In genomic region chr8:39695331-39695730, GRCm38 (mm10) we compare ENCODE assay signal across 8 mouse cellular contexts.
DNase-seq lines count a peak whose midpoint lies in the region; ATAC-seq lines count a peak whose summit lies in the region.
"Had no signal": no experiment of that assay in that cellular context is flagged by ENCODE, and none has a peak within 500 bp of the region (broad histone marks: within the 10 kb centered on the region; RNA-seq: fewer than 3 reads in every experiment).

No protein-coding gene starts in this region.

- no peak for ATAC-seq in cerebellum, adult (ENCODE audit: insufficient number of reproducible peaks, low FRiP score, low TSS enrichment)

- DNase-seq in heart, postnatal 4 days = peak; percentile 11
- DNase-seq in heart, adult 11 months = no peak
- peak; percentile 6 for DNase-seq in right cerebral cortex, adult 18-20 months
- DNase-seq in right cerebral cortex, postnatal 36 days (ENCODE audit: low spot score in 2 of 2) = no peak
- DNase-seq in layer of hippocampus, postnatal 10 days (ENCODE audit: low spot score in 2 of 2) = peak; percentile 12 to 24
- DNase-seq in right cerebral cortex, postnatal 4 days = peak; percentile 11
- DNase-seq: thymus, postnatal 36 days had no signal

Comparison
In these comparisons a context has a peak if more than half of its experiments do, and no peak if none do; other contexts are left out.
1. DNase-seq: peak in heart, postnatal 4 days (single experiment), right cerebral cortex, adult 18-20 months (single experiment), layer of hippocampus, postnatal 10 days (2 of 2) and right cerebral cortex, postnatal 4 days (single experiment); none in heart, adult 11 months (single experiment) and right cerebral cortex, postnatal 36 days (0 of 2).